Mouse (Mus musculus) embryonic facial prominence, embryonic 15.5 days (tissue): ENCODE measurements around the gene Ttc28. TPM values are rescaled to one million over a fixed set of nuclear protein-coding genes. Genes with fewer than 3 reads are reported as not detected.
A peak's percentile ranks its signal among the peaks of the same experiment; 100 is the strongest.

Source experiments
- ATAC-seq: fragments of 200-750 bp; cut with Nextera tagmentation; 2 replicates; pipeline ENCODE4 v1.8.0; 2017; ENCODE audit warnings: low read depth, moderate TSS enrichment; ENCODE audit not compliant: insufficient number of reproducible peaks, low FRiP score, low TSS enrichment
- H3K27ac ChIP-seq: fragments of 300-500 bp; sonication (generic); replicated peaks from 2 replicates; pipeline ENCODE4 v1.5.1; 2015; ENCODE audit warnings: mild to moderate bottlenecking, inconsistent platforms
- H3K27me3 ChIP-seq: fragments of 300-500 bp; sonication (generic); 2 replicates; pipeline ENCODE4 v1.6.1; 2015; ENCODE audit warnings: inconsistent platforms
- H3K36me3 ChIP-seq: fragments of 300-500 bp; sonication (generic); 2 replicates; pipeline ENCODE4 v1.6.1; 2015; ENCODE audit warnings: mild to moderate bottlenecking, inconsistent platforms
- H3K4me1 ChIP-seq: fragments of 300-500 bp; sonication (generic); 2 replicates; pipeline ENCODE4 v1.6.1; 2015; ENCODE audit warnings: inconsistent platforms
- H3K4me2 ChIP-seq: fragments of 300-500 bp; sonication (generic); replicated peaks from 2 replicates; pipeline ENCODE4 v1.6.1; 2015; ENCODE audit warnings: mild to moderate bottlenecking, inconsistent platforms
- H3K4me3 ChIP-seq: fragments of 300-500 bp; sonication (generic); replicated peaks from 2 replicates; pipeline ENCODE4 v1.5.1; 2015; ENCODE audit warnings: mild to moderate bottlenecking, inconsistent platforms
- H3K9ac ChIP-seq: fragments of 300-500 bp; sonication (generic); 2 replicates; pipeline ENCODE4 v1.6.1; 2015; ENCODE audit warnings: inconsistent platforms
- H3K9me3 ChIP-seq: fragments of 300-500 bp; sonication (generic); replicated peaks from 2 replicates; pipeline ENCODE4 v1.6.1; 2016; ENCODE audit warnings: inconsistent platforms
- WGBS: fragments of 180-500 bp; shearing (Covaris S2); methylation state at CpG from one replicate; pipeline ENCODE4 v1.1.7; 2015; 5-methylcytosine and 5-hydroxymethylcytosine counted together
- polyA plus RNA-seq: library from polyadenylated mRNA; unstranded; fragments of >200 nt; fragmentation: Nextera tagmentation; extraction: Ambion mirVana; gene quantifications from 2 replicates; pipeline ENCODE4 v1.2.1, GENCODE M21; 2015

The Ttc28 gene
- polyA plus RNA-seq, 1 experiment from 2014 or later, result 12.7 TPM

- no peaks in the 10 kb centered on the region for H3K9me3 ChIP-seq
- no peak for ATAC-seq
- H3K4me3 ChIP-seq, result no peak overlapping the region
- H3K27me3 ChIP-seq, result no peaks in the 10 kb centered on the region
- no peak overlapping the region for H3K27ac ChIP-seq
- H3K4me2 ChIP-seq, result no peak overlapping the region
- peaks cover 4% of the 10 kb centered on the region; the same call in 1 of the 2 replicates for H3K4me1 ChIP-seq
- no peak overlapping the region for H3K9ac ChIP-seq
- no peaks in the 10 kb centered on the region for H3K36me3 ChIP-seq
- 88% methylated on average over 3 of the region's 3 CpGs for WGBS
These were observed 36.6 kb downstream of the Ttc28 start for GRCm38 (mm10) chr5:110916241-110916640.

GRCm38 (mm10) chr5:110919541-110919940 is 39.9 kb downstream of the Ttc28 start:
- 67% methylated on average over 4 of the region's 4 CpGs for WGBS
- Histone ChIP-seq H3K36me3 (no peaks in the 10 kb centered on the region), H3K27me3 (no peaks in the 10 kb centered on the region), H3K9me3 (no peaks in the 10 kb centered on the region), H3K9ac (no peak overlapping the region), H3K4me2 (no peak overlapping the region), H3K4me1 (peaks cover 4% of the 10 kb centered on the region; the same call in 1 of the 2 replicates), H3K27ac (no peak overlapping the region), H3K4me3 (no peak overlapping the region)
- no peak for ATAC-seq

- H3K4me2 ChIP-seq, result no peak overlapping the region
- no peaks in the 10 kb centered on the region for H3K4me1 ChIP-seq
- no peak for ATAC-seq
- H3K9me3 ChIP-seq, result no peaks in the 10 kb centered on the region
- no peak overlapping the region for H3K27ac ChIP-seq
- H3K9ac ChIP-seq, result no peak overlapping the region
- 42% methylated on average over 1 of the region's 1 CpGs for WGBS
- H3K27me3 ChIP-seq, result no peaks in the 10 kb centered on the region
- H3K36me3 ChIP-seq, result no peaks in the 10 kb centered on the region
- H3K4me3 ChIP-seq, result no peak overlapping the region
These were observed 43.7 kb downstream of the Ttc28 start for GRCm38 (mm10) chr5:110923336-110923735.

- 94% methylated on average over 3 of the region's 3 CpGs for WGBS
- no peaks in the 10 kb centered on the region for H3K36me3 ChIP-seq
- no peak overlapping the region for H3K4me2 ChIP-seq
- H3K4me1 ChIP-seq, result no peaks in the 10 kb centered on the region
- no peaks in the 10 kb centered on the region for H3K9me3 ChIP-seq
- no peak overlapping the region for H3K4me3 ChIP-seq
- no peak for ATAC-seq
- no peaks in the 10 kb centered on the region for H3K27me3 ChIP-seq
- H3K9ac ChIP-seq, result no peak overlapping the region
- H3K27ac ChIP-seq, result no peak overlapping the region
These were observed 45.0 kb downstream of the Ttc28 start for GRCm38 (mm10) chr5:110924636-110925035.

- Histone ChIP-seq H3K4me1 (no peaks in the 10 kb centered on the region), H3K9ac (no peak overlapping the region), H3K36me3 (0 out of 2 replicates have a peak, but pooled peaks cover 3% of the 10 kb centered on the region), H3K9me3 (no peaks in the 10 kb centered on the region), H3K27ac (no peak overlapping the region), H3K4me2 (no peak overlapping the region), H3K27me3 (no peaks in the 10 kb centered on the region), H3K4me3 (no peak overlapping the region)
- WGBS, result 69% methylated on average over 5 of the region's 5 CpGs
- ATAC-seq, result no peak
These were observed 46.2 kb downstream of the Ttc28 start for GRCm38 (mm10) chr5:110925804-110926203.

GRCm38 (mm10) chr5:110928289-110928688 is 48.7 kb downstream of the Ttc28 start:
- 38% methylated on average over 3 of the region's 3 CpGs for WGBS
- no peak overlapping the region for H3K4me2 ChIP-seq
- H3K27me3 ChIP-seq, result no peaks in the 10 kb centered on the region
- H3K4me3 ChIP-seq, result no peak overlapping the region
- ATAC-seq, result peak; percentile 70; the same call in 1 of the 2 replicates
- H3K27ac ChIP-seq, result peak overlapping the region; percentile 55
- H3K36me3 ChIP-seq, result 0 out of 2 replicates have a peak, but pooled peaks cover 10% of the 10 kb centered on the region
- no peaks in the 10 kb centered on the region for H3K4me1 ChIP-seq
- H3K9ac ChIP-seq, result no peak overlapping the region
- H3K9me3 ChIP-seq, result no peaks in the 10 kb centered on the region

- H3K27ac ChIP-seq, result peak overlapping the region; percentile 8; the same call in 1 of the 2 replicates
- no peak for ATAC-seq
- no peaks in the 10 kb centered on the region for H3K4me1 ChIP-seq
- H3K4me2 ChIP-seq, result no peak overlapping the region
- no peak overlapping the region for H3K9ac ChIP-seq
- H3K36me3 ChIP-seq, result 0 out of 2 replicates have a peak, but pooled peaks cover 10% of the 10 kb centered on the region
- no peak overlapping the region for H3K4me3 ChIP-seq
- H3K27me3 ChIP-seq, result no peaks in the 10 kb centered on the region
- 49% methylated on average over 4 of the region's 4 CpGs for WGBS
- H3K9me3 ChIP-seq, result no peaks in the 10 kb centered on the region
These were observed 49.7 kb downstream of the Ttc28 start for GRCm38 (mm10) chr5:110929306-110929705.

- 51% methylated on average over 5 of the region's 5 CpGs for WGBS
- Histone ChIP-seq H3K9ac (no peak overlapping the region), H3K9me3 (no peaks in the 10 kb centered on the region), H3K4me1 (no peaks in the 10 kb centered on the region), H3K27me3 (no peaks in the 10 kb centered on the region), H3K27ac (no peak overlapping the region), H3K4me2 (no peak overlapping the region), H3K36me3 (0 out of 2 replicates have a peak, but pooled peaks cover 4% of the 10 kb centered on the region), H3K4me3 (no peak overlapping the region)
- ATAC-seq, result no peak
These were observed 57.0 kb downstream of the Ttc28 start for GRCm38 (mm10) chr5:110936606-110937005.

- no peaks in the 10 kb centered on the region for H3K27me3 ChIP-seq
- H3K9ac ChIP-seq, result no peak overlapping the region
- WGBS, result 81% methylated on average over 8 of the region's 8 CpGs
- H3K4me3 ChIP-seq, result no peak overlapping the region
- H3K36me3 ChIP-seq, result no peaks in the 10 kb centered on the region
- no peak overlapping the region for H3K4me2 ChIP-seq
- no peak overlapping the region for H3K27ac ChIP-seq
- peaks cover 9% of the 10 kb centered on the region; the same call in 1 of the 2 replicates for H3K4me1 ChIP-seq
- H3K9me3 ChIP-seq, result no peaks in the 10 kb centered on the region
- ATAC-seq, result no peak
These were observed 64.7 kb downstream of the Ttc28 start for GRCm38 (mm10) chr5:110944326-110944725.

- H3K27me3 ChIP-seq, result no peaks in the 10 kb centered on the region
- no peak overlapping the region for H3K4me2 ChIP-seq
- H3K4me1 ChIP-seq, result peaks cover 9% of the 10 kb centered on the region; the same call in 1 of the 2 replicates
- H3K27ac ChIP-seq, result 0 out of 2 replicates have a peak overlapping the region, but pooled peaks have one; percentile 17
- 49% methylated on average over 12 of the region's 12 CpGs for WGBS
- H3K4me3 ChIP-seq, result no peak overlapping the region
- H3K36me3 ChIP-seq, result no peaks in the 10 kb centered on the region
- H3K9me3 ChIP-seq, result no peaks in the 10 kb centered on the region
- H3K9ac ChIP-seq, result no peak overlapping the region
- ATAC-seq, result no peak; the same call in 1 of the 2 replicates
These were observed 69.1 kb downstream of the Ttc28 start for GRCm38 (mm10) chr5:110948476-110949399.

- H3K27me3 ChIP-seq, result no peaks in the 10 kb centered on the region
- no peak overlapping the region for H3K4me2 ChIP-seq
- 44% methylated on average over 3 of the region's 3 CpGs for WGBS
- no peak overlapping the region for H3K4me3 ChIP-seq
- peaks cover 9% of the 10 kb centered on the region; the same call in 1 of the 2 replicates for H3K4me1 ChIP-seq
- H3K9me3 ChIP-seq, result no peaks in the 10 kb centered on the region
- H3K9ac ChIP-seq, result no peak overlapping the region
- H3K36me3 ChIP-seq, result no peaks in the 10 kb centered on the region
- H3K27ac ChIP-seq, result no peak overlapping the region
- ATAC-seq, result no peak
These were observed 70.2 kb downstream of the Ttc28 start for GRCm38 (mm10) chr5:110949791-110950190.
